Mouse (Mus musculus) forebrain, postnatal 0 days (tissue): ENCODE measurements around the gene Rpl32. TPM values are rescaled to one million over a fixed set of nuclear protein-coding genes. Genes with fewer than 3 reads are reported as not detected.

Experiments used
- ATAC-seq: fragments of 200-750 bp; cut with Nextera tagmentation; 2 replicates; pipeline ENCODE4 v1.8.0; 2017; ENCODE audit warnings: mild to moderate bottlenecking, moderate library complexity
- DNase-seq: peaks from one replicate; pipeline ENCODE4 v3.0.0-alpha.2; 2015
- H3K27ac ChIP-seq: fragments of 300-500 bp; sonication (generic); 2 replicates; pipeline ENCODE4 v1.5.1; 2014; ENCODE audit warnings: low read depth, mild to moderate bottlenecking, antibody characterized with exemption, low read length, moderate library complexity, mixed read lengths
- H3K27me3 ChIP-seq: fragments of 300-500 bp; sonication (generic); 2 replicates; pipeline ENCODE4 v1.6.1; 2014; ENCODE audit warnings: mild to moderate bottlenecking, low read length, mixed read lengths; ENCODE audit not compliant: insufficient read depth
- H3K36me3 ChIP-seq: fragments of 300-500 bp; sonication (generic); 2 replicates; pipeline ENCODE4 v1.6.1; 2014; ENCODE audit warnings: mild to moderate bottlenecking, moderate library complexity; ENCODE audit not compliant: insufficient read depth
- H3K4me1 ChIP-seq: fragments of 300-500 bp; sonication (generic); 2 replicates; pipeline ENCODE4 v1.6.1; 2014; ENCODE audit warnings: antibody characterized with exemption; ENCODE audit not compliant: insufficient read depth
- H3K4me2 ChIP-seq: fragments of 300-500 bp; sonication (generic); 2 replicates; pipeline ENCODE4 v1.6.1; 2014; ENCODE audit warnings: low read depth, mild to moderate bottlenecking, moderate library complexity
- H3K4me3 ChIP-seq: fragments of 300-500 bp; sonication (generic); 2 replicates; pipeline ENCODE4 v1.5.1; 2014; ENCODE audit warnings: low read depth, low read length, mixed read lengths
- H3K9ac ChIP-seq: fragments of 300-500 bp; sonication (generic); 2 replicates; pipeline ENCODE4 v1.6.1; 2014; ENCODE audit warnings: mild to moderate bottlenecking
- H3K9me3 ChIP-seq: fragments of 300-500 bp; sonication (generic); 2 replicates; pipeline ENCODE4 v1.6.1; 2016; ENCODE audit warnings: low read length
- CTCF ChIP-seq: sonication (generic); IDR thresholded peaks from 2 replicates; pipeline ENCODE4 v1.5.1; 2016; ENCODE audit warnings: antibody characterized with exemption, control low read depth, low read depth
- WGBS: fragments of 180-500 bp; shearing (Covaris S2); extraction: QIAGEN DNeasy Blood & Tissue Kit; methylation state at CpG from one replicate; pipeline ENCODE4 v1.1.7; 2014; 5-methylcytosine and 5-hydroxymethylcytosine counted together
- polyA plus RNA-seq: library from polyadenylated mRNA; unstranded; fragments of >200 nt; fragmentation: Nextera tagmentation; extraction: Ambion mirVana; gene quantifications from 2 replicates; pipeline ENCODE4 v1.2.1, GENCODE M21; 2015
- total RNA-seq: library from RNA; depleted of rRNA; stranded (reverse); fragments of >200 nt; gene quantifications from 2 replicates; pipeline ENCODE4 v1.2.3, GENCODE M21; 2014

Gene Rpl32
- total and polyA plus RNA-seq, 2 experiments from 2014 or later: 1,212 to 1,524 TPM

GRCm38 (mm10) chr6:115815041-115815440, 6.5 kb upstream of the Rpl32 start:
- Histone ChIP-seq H3K27ac (no peak overlapping the region), H3K4me1 (no peaks in the 10 kb centered on the region), H3K4me2 (no peak overlapping the region), H3K27me3 (no peaks in the 10 kb centered on the region), H3K9ac (no peak overlapping the region), H3K36me3 (no peaks in the 10 kb centered on the region), H3K4me3 (no peak overlapping the region), H3K9me3 (no peaks in the 10 kb centered on the region)
- DNase-seq: no peak
- WGBS: 80% methylated on average over 4 of the region's 4 CpGs
- ATAC-seq: no peak
- TF ChIP-seq CTCF: no peak

GRCm38 (mm10) chr6:115814104-115814503, 5.6 kb upstream of the Rpl32 start:
- Histone ChIP-seq H3K27ac (no peak overlapping the region), H3K9ac (no peak overlapping the region), H3K4me2 (no peak overlapping the region), H3K9me3 (no peaks in the 10 kb centered on the region), H3K27me3 (no peaks in the 10 kb centered on the region), H3K36me3 (no peaks in the 10 kb centered on the region), H3K4me3 (no peak overlapping the region), H3K4me1 (no peaks in the 10 kb centered on the region)
- peak; percentile 32; the same call in 1 of the 2 replicates for ATAC-seq
- TF ChIP-seq CTCF: peak; percentile 75
- DNase-seq: peak; percentile 48
- WGBS: 40% methylated on average over 4 of the region's 4 CpGs

- Histone ChIP-seq H3K27ac (no peak overlapping the region), H3K4me3 (no peak overlapping the region), H3K36me3 (peaks cover 10% of the 10 kb centered on the region), H3K4me2 (no peak overlapping the region), H3K27me3 (no peaks in the 10 kb centered on the region), H3K9me3 (no peaks in the 10 kb centered on the region), H3K9ac (no peak overlapping the region), H3K4me1 (peaks cover 8% of the 10 kb centered on the region)
- no peak for TF ChIP-seq CTCF
- ATAC-seq: no peak
- WGBS: 70% methylated on average over 8 of the region's 8 CpGs
- no peak for DNase-seq
Observed at GRCm38 (mm10) chr6:115811606-115812005, 3.1 kb upstream of the Rpl32 start.

GRCm38 (mm10) chr6:115808196-115808487, 405 bp downstream of the Rpl32 start:
- Histone ChIP-seq H3K27me3 (no peaks in the 10 kb centered on the region), H3K4me1 (peaks cover 9% of the 10 kb centered on the region), H3K9me3 (no peaks in the 10 kb centered on the region), H3K4me3 (peak overlapping the region; percentile 84), H3K9ac (peak overlapping the region; percentile 96), H3K27ac (peak overlapping the region; percentile 98), H3K4me2 (peak overlapping the region; percentile 69), H3K36me3 (peaks cover 40% of the 10 kb centered on the region)
- no peak for TF ChIP-seq CTCF
- no peak for DNase-seq
- peak; percentile 56 for ATAC-seq
- WGBS: under 1% methylated on average over 22 of the region's 22 CpGs

- H3K4me3 ChIP-seq: peak overlapping the region; percentile 84
- TF ChIP-seq CTCF: no peak
- peak overlapping the region; percentile 96 for H3K9ac ChIP-seq
- peak overlapping the region; percentile 98 for H3K27ac ChIP-seq
- 2% methylated on average over 15 of the region's 15 CpGs for WGBS
- H3K27me3 ChIP-seq: no peaks in the 10 kb centered on the region
- H3K9me3 ChIP-seq: no peaks in the 10 kb centered on the region
- H3K36me3 ChIP-seq: peaks cover 42% of the 10 kb centered on the region
- peaks cover 9% of the 10 kb centered on the region for H3K4me1 ChIP-seq
- ATAC-seq: 0 out of 2 replicates have a peak, but pooled peaks have one; percentile 1
- no peak for DNase-seq
- H3K4me2 ChIP-seq: peak overlapping the region; percentile 69
Observed at GRCm38 (mm10) chr6:115807464-115808195, 917 bp downstream of the Rpl32 start.

GRCm38 (mm10) chr6:115804432-115805192, 3.9 kb downstream of the Rpl32 start:
- DNase-seq (no peak), ATAC-seq (no peak)
- H3K27me3 ChIP-seq: no peaks in the 10 kb centered on the region
- peaks cover 9% of the 10 kb centered on the region for H3K4me1 ChIP-seq
- no peak for TF ChIP-seq CTCF
- no peaks in the 10 kb centered on the region for H3K9me3 ChIP-seq
- 66% methylated on average over 10 of the region's 10 CpGs for WGBS
- peaks cover 62% of the 10 kb centered on the region for H3K36me3 ChIP-seq
- no peak overlapping the region for H3K4me2 ChIP-seq
- no peak overlapping the region for H3K9ac ChIP-seq
- no peak overlapping the region for H3K27ac ChIP-seq
- no peak overlapping the region for H3K4me3 ChIP-seq
